Mouse (Mus musculus): ENCODE results near the gene Slc7a4. TPM values are rescaled to one million over a fixed set of nuclear protein-coding genes. Genes with fewer than 3 reads are reported as not detected.
"Not testable (repeated sequence)": the region's sequence is repeated elsewhere in the genome, so short reads cannot be mapped to it uniquely, and the experiment has no call there.

Gene Slc7a4
- polyA plus RNA-seq, 2 experiments from 2014 or later, result 0.42 to 0.69 TPM

DNA sequence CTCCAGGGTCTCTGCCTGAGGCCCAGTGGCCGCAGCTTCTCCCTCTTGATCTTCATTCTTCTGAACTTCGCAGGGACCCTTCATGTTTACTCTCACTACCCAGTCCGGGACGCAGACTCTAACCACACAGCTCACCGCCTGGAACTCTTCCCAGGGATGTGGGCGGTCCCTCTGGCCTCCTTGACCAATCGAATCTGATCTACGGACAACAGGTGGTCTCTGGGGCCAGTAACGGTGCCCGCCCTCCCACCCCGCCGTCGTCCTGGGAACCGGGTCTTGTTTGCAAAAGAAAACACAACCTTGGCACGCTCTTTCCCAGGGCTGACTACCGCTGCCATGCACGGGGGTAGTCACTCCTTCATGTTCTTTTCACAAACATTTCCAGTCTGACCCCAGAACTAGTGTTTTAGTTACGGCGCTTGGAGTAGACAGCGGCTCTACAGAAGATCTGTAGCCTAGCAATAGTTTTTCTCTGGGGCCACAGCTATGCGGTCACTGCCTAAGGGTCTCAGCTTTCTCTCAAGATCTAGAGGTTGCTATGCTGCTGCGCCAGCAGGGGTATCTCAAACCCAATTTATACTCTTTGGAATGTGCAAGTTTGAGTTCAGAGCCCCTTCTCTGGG is 21.8 kb downstream of the Slc7a4 start, which contains the start of gene Lrrc74b:
Gene Lrrc74b, minus strand, starts transcription at position 120 of the 623 bp plus-strand sequence.
- ATAC-seq, result no peak

DNA sequence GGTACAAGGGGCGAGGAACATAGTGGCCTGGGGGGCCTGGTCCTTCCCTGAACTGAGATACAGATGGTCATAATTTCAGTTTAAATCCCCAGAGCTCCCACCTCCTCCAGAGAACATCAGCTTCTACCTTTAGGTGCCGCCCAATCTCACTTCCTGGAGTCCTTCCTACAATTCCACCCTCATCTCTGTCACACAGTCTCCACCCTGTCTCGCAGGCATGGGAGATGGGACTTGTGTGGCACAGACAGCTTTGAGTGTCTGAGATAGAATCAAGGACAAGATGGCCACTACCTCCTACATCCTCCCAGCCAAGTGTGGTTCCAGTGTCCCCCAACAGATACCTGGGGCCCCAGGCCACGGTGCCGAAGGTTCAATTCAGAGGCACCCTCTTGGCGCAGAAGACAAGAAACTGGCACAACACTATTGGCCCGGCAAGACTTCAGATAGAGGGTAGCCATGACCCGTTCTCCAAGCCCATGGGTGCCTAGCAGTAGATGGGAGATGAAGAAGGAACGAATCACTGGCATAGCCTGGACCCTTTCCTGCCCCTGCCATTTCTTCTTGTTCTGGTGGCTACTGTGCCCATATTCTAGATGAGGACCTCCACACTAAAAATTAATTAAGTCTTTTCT is 23.5 kb downstream of the Slc7a4 start:
- no peak for ATAC-seq

DNA sequence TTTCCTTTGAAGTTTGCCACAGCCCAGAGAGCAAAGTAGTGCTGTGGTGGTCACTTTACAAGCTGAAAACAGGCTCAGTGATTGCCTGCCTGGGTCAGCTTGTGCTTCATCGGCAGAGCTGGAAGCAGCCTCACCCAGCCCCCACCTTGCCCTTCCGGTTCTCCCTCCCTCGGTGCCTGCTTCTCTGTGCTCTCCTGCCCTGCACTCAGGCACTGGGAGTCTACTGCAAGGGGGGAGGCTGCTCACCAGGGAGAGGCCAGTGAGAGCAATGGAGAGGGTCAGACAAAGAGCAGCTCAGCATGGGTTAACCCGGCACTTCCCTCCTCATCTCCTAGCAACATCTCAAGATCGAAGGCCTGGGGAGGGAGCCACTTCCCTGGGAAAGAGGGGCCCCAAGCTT is 24.2 kb downstream of the Slc7a4 start:
- no peak for ATAC-seq

DNA sequence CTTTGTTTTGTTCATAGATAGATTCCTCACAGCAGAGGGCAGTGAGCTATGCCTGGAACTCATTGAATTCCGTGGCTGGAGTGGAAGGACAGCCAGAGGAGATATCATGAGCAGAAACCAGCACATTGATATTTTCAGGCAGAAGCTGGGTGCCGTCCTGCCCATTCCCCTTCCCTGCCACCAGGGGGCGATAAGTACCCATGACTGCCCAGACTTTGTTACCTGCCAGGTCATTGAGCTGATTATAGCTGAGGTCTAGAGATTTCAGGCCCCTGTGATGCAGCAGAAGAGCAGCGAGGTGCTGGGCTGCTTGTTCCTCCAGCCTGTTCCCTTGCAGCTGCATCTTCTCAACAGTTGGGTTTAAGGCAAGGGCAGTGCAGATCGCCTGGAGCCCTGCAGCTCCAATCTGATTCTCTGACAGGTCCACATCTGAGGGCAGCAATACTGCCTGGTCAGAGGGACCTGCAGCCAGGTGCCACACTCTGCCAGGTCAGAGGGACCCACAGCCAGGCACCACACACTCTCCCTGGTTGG is 25.0 kb downstream of the Slc7a4 start:
- peak; percentile 25 for ATAC-seq

DNA sequence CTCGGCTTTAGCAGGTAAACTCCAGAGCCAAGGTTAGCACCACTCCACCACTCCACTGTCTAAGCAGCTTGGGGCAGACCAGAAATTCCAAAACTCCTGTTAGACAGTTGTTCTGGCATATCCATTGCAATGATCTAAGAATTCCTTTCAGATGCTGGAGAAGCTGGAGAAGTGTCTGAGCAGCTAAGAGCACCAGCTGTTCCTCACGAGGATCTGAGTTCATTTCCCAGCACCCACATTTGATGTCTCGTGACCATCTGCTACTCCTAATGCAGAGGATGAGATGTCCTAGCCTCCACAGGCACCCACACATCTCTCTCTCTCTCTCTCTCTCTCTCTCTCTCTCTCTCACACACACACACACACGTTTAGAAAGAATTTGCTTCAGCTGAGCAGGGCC is 26.1 kb downstream of the Slc7a4 start:
- ATAC-seq, result no peak

DNA sequence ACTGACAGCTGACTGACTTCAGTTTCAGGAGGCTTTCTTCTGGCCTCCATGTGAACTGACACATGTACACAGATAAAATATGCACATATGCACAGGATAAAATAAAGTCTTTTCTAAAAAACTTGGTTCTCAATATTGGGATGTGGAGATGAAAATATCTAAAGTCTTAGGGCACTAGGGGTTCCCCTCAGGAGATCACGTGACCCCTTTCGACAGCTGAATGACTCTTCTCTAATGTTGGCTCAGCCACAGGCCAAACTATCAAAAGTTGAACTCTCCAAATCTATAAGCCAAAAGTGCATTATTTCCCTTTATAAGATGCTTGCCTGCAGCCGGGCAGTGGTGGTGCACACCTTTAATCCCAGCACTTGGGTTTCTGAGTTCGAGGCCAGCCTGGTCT is 26.8 kb downstream of the Slc7a4 start:
- ATAC-seq, result no peak

DNA sequence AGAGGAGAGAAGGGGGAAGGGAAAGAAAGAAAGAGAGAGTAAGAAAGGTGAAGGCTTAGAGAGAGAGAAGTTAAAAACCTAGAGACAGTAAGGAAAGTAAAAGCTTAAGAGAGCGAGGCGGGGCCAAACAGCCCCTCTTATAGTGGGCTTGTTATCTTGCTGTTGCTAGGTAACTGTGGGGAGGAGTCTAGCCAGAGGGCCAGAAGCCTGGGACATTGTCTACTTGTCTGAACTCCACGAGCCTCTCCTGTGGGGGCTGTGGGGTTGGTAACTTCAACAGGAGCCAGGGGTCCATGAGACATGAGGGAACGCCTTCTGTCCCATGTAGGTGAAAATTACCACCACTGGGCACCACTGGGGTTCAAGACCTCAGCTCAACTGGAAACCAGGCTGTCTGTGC is 28.3 kb downstream of the Slc7a4 start:
- ATAC-seq, result not testable (repeated sequence)

DNA sequence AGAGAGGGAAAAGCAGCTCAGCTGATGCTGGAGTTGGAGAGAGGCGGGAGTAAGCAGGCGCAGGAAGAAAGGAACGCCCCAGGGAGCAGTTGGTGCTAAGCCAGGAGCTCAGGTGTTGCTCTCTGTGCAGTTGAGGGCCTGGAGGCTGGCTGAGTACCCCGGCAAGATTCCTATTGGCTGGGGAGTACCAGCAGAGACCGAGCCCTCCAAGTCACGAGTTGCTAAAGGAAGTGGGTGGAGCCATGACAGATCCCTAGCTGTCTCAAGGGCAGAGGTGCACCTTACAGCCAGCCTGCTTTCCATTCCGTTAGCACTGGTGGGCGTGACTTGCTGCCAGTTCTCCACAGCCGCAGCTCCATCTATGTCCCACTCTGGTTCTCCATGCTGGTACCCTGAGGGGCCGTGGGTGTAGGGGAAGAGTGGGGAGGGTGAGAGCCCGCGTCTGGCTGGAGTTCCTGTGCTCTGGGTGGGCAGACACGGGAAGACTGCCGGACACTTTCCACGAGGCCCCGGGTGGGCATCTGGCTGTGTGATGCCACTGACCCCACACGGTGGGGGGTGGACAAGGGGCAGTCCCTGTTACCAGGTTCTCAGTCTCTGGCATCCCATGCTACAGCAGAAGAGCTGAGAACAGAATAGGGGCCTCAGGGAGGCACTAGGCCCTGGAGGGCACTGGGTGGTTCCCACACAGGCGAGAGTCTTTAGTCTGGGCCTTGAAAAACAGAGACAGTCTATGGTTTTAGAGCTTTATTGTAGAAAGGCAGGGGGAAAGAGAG is 28.9 kb downstream of the Slc7a4 start:
- peak; percentile 99 for ATAC-seq

DNA sequence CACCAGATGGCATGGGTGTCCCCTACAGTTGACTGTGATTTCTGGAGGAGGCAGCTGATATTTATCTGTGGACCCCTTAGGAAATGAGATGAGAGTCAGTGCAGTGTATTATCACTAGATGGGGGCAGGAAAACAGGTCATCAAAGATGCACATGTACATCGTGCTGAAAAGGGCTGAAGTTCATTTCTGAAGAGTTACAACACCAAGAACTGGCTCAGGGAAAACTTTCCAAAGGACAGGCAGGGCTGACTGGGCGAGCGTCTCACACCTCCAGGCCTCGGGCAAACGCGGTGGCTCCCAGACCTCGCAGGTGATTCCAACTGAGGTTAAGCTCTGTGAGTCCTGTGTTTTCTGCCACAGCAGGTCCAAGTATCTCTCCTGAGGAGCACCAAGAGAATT is 30.2 kb downstream of the Slc7a4 start:
- no peak for ATAC-seq

DNA sequence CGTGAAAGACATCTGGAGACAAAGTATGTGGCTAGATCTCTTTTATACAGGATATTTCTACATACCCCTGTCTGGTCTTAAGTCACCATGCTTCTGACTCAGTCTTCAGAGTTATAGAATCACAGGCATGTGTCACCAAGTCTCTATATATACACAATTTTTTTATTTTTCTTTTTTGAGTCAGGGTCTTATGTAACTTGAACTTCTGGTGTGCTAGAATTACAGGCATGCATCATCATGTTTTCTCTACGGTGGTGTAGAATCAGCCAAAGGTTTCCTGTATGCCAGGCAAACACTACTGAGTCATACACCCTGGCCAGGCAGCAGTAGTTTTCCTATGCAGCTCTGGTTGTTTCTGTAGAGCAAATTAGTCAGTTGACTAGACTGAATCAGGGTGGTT is 40.4 kb downstream of the Slc7a4 start:
- no peak for ATAC-seq

DNA sequence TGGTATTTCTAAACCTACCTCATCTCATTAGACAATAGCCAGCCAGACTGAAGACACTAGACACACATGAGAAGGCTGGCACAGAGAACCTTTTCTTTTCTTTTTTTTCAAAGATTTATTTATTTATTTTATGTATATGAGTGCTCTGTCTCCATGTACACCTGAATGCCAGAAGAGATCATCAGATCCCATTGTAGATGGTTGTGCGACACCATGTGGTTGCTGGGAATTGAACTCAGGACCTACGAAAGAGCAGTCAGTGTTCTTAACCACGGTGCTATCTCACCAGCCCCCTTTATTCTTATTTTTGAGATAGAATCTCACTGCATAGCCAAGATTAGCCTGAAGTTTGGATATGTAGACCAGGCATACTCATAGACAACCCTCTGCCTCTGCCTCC is 46.4 kb downstream of the Slc7a4 start:
- ATAC-seq, result no peak

DNA sequence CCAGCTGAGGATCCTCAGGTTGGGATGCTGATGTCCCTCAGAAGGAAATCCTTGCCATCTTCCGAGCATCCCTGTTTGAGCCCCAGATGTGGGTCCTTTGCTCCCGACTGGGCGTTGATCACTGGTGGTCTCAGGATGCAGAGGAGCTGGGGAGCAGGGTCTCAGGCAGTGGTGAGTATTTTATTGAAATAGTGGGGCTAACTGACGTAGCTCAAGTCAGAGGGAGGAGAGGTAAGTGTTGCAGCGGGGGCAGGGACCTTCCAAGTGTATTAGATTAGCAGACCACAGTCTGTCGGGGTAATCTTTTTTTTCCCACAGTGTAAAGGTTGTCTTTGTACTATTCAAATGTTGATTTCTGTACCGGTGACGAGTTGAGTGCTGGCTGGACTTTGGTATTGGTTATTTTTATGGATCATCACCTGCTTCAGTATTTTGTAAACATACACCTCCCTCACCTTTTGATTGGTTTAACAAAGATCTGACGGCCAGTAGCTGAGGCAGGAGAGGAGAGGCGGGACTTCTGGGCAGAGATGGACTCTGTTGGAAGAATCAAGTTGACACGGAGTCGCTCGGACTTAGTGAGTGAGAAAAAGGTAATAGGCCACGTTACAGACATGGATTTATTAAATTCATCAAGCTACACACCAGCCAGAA is 50.2 kb downstream of the Slc7a4 start:
- no peak for ATAC-seq

DNA sequence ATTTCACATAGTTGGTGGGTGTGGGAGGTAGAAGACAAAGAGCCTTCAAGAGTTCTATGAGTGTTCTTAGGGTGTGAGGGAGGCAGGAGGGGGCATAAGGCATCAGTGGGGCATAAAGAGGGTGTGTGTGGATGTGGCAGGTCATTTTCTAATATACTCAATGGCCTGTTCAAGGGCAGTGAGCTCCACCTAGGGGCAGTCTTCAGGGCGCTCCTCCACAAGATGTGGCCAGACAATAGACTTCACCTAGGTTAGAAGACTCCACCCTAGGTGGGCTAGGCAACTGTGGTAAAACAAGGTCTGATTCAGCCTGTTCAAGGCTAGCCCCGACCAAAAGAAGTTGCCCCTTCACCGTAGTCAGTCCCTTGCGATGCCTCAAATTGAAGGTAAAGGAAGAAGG is 50.7 kb downstream of the Slc7a4 start:
- no peak for ATAC-seq

DNA sequence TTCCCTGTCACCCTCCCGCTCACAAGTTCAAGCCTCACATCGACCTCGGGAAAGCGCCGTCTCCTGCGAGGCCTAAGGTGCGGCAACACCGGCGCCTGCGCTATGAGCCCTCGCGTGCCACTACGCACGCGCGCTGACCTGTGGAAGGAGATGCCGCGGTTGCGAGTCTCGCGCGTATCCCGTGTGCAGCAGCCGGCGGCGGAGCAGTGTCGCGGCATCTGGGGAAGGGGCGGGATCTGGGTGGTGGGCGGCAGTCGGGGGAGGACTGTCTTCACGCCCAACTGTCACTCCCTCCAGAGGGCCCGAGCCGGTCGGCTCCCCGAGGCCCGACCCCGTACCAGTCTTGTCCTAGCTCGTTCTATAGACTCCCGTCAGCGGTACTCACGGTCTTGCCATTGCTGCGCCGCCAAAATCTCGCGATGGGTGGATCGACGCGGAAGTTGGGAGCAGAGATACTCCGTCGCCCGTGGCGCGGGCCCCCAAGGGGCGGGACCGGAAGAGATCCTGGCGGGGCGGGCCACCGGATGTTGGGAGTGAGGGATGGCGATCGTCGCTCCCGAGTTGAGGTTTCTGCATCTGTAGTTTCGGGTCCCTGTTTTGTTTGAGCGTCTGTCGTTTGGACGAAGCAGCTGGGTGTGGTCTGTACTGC is 52.2 kb downstream of the Slc7a4 start, which contains the start of gene Thap7:
Gene Thap7, minus strand, starts transcription at position 497 of the 649 bp plus-strand sequence.
- ATAC-seq, result peak; percentile 90

DNA sequence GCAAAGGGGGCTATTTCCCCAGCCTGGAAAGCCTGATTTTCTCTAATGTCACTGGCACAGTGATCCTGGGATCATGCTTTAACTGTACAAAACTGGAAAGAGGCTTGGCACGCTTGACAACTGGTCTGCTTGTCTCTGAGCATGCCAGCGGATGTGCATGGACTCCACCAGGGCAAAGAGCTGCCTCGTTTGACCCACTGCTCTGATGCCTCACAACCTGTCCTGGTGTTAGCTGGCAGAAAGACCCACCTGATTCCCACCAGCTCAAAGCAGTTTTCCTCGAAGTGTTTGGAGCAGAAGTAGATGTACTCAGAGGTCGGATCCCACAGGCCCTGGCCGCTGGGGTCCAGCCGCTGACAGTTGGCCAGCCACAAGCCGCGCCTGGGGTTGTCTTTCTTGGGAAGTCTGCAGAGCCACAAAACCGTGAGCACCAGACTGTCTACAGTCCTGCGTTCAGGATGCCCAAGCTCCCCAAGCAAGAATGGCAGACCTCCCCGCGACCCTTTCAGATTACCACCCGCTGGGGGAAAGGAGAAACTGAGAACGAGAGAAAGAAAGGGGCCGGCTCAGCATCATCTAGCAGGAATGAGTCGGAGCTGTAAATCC is 52.9 kb downstream of the Slc7a4 start:
- ATAC-seq, result no peak

DNA sequence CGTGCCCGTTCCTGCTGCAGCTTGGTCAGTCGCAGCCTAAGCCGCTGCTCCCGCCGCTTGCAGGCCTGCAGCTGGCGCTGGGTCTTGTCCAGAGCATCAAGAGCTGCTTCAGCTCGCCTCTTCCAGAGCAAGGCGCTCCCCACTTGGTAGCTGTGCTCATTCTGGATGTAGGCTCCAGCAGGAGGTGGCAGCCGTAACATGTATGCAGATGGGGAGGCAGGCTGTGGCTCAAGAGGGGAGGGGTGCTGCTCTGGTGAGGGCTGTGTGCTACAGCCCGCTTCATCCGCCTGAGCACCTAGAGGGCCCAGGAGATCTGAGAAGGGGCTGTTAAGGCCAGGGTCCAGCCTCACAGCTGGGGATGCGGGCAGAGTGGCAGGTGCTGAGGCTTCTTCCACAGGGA is 54.7 kb downstream of the Slc7a4 start:
- ATAC-seq, result no peak

DNA sequence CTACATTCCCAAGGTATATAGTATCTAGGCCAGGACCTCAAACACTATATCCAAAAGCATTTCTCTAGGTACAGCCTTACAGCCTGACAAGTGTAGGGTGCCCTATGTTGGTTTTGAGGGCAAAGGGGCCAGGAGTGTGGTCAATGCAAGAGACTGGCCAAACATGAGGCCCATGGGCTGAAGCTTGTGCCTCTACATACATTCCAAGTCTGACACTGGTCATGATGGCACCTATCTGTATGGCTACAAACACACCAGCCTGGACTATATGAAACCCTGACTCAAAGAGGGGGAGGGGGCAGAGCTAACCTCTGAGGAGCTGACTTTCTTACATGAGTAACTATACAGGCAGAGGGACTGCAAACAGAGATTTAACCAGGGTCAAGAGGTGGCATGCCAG is 55.4 kb downstream of the Slc7a4 start:
- ATAC-seq, result no peak

DNA sequence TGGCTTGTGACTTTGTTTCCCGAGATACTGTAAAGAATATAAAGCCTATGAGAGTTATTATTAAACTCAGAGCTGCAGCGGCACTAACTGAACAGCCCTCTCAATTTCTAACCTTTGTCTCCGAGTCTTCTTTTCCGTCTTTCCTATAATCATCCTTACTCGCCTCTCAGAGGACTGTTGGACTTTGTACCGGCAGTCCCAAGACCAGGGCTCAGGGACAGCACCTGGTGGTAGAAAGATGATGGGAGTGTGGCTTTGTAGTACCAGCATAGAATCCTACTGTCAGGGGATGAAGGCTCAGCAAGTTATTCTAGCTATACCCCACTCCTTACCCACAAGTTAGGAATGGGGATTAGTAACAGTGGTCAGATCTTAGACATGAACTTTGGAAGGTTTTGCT is 56.8 kb downstream of the Slc7a4 start:
- ATAC-seq, result no peak

DNA sequence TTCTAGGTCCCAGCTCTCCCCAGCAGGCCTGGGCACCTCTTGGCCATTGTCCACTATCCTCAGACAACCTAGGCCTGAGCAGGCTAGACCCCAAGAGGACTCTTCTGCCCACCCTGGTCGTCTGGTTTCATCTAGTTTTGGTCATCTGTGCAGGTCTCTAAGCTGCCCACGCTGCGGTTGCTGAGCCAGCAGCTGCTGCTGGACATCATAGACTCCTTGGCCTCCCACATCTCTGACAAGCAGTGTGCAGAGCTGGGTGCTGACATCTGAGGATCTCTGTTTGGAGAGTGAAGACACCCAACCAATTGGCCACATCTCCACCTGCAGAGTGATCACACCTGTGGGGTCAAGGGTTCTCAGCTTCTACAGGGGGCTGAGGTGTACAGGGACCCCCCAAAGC is 57.5 kb downstream of the Slc7a4 start:
- ATAC-seq, result no peak

DNA sequence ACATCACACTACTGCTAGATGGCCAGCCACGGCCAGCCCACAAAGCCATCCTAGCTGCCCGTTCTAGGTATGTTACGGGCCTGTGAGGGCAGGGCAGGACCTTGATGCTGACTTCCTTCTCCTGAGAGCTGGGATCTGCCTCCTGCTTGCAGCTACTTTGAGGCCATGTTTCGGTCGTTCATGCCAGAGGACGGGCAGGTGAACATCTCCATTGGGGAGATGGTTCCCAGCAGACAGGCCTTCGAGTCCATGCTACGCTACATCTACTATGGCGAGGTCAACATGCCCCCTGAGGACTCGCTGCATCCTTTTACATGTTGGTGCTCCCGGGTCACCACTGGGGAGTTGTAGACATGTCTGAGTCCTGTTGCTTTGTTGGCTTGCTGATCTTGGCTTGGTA is 58.9 kb downstream of the Slc7a4 start:
- no peak for ATAC-seq
